Mouse (Mus musculus): ENCODE data around the gene Mtrex.

GRCm38 (mm10) chr13:112964421-112964820, 37.2 kb upstream of the Mtrex start:
- no peak for TF ChIP-seq CTCF (conservative IDR thresholded peaks at IDR 0.05; ENCODE audit: insufficient read depth, insufficient read length, low read depth, low read length)
- TF ChIP-seq POLR2A (IDR thresholded peaks at IDR 0.05; ENCODE audit: low read depth, low read length) = no peak
